Mouse (Mus musculus): ENCODE measurements around the gene Rab21.

The Rab21 gene

GRCm38 (mm10) chr10:115315473-115316171, at the start of gene Rab21:
Gene Rab21 (minus strand): TSS chr10:115315594.
- DNase-seq: peak; percentile 98

DNA sequence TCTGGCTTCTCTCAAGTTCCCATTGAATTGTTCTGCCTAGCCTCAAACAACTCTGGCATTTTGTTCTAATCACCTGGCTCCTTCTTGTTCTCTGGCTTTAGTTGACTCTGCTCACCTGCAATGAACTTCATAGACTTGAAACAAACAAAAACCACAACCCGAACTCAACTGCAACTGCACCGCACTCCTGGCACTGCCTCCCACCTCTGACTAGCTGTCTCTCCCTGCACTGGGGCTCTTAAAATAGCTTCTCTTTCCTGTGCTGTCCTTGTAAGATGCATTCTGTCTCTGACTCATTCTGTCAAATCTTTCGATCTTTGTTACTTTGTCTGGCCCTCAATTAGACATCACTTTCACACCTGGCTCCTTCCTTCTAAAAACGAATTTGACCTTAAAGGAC, 47.8 kb upstream of the Rab21 start:
- DNase-seq: no peak

DNA sequence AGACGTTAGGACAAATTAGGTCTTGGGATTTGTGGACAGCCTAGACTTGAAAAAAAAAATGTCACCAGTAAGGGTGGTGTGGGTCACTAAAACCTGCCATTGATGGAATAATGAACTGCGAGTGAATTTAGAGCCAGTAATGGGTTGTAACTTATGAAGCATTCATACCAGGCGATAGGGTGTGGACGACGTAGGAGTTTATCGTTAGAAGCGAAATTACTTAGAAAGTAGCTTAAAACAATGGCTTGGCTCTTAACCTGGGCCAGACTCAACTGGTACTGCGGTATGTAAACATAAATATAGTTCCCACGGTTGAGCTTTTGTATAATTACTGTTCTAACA, 47.2 kb upstream of the Rab21 start:
- DNase-seq: no peak

- DNase-seq: peak; percentile 97
Observed at GRCm38 (mm10) chr10:115361840-115362622, 46.6 kb upstream of the Rab21 start, which contains the start of gene Tmem19. Gene Tmem19 (minus strand): TSS chr10:115362501.

GRCm38 (mm10) chr10:115359066-115359465, 43.7 kb upstream of the Rab21 start:
- no peak for DNase-seq

- DNase-seq: no peak
Observed at GRCm38 (mm10) chr10:115358216-115358919, 43.0 kb upstream of the Rab21 start.

DNA sequence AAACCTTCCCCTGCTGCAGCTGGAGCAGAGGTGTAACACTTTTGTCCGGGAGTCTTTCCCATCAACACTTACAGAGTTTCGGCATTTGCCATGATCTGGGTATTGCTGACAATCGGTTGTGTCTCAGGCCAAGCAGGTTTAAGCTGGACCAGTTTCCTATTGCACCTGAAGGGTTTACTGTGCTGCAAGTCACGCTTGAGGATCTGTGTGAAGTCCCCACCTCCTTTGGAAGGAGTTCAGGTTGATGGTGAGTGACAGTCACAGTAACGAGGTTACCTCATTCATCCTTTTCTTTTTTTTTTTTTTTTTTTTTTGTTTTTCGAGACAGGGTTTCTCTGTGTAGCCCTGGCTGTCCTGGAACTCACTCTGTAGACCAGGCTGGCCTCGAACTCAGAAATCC, 40.7 kb upstream of the Rab21 start:
- no peak for DNase-seq

- no peak for DNase-seq
Observed at GRCm38 (mm10) chr10:115355016-115355415, 39.6 kb upstream of the Rab21 start.

GRCm38 (mm10) chr10:115354553-115354952, 39.2 kb upstream of the Rab21 start:
- no peak for DNase-seq

DNA sequence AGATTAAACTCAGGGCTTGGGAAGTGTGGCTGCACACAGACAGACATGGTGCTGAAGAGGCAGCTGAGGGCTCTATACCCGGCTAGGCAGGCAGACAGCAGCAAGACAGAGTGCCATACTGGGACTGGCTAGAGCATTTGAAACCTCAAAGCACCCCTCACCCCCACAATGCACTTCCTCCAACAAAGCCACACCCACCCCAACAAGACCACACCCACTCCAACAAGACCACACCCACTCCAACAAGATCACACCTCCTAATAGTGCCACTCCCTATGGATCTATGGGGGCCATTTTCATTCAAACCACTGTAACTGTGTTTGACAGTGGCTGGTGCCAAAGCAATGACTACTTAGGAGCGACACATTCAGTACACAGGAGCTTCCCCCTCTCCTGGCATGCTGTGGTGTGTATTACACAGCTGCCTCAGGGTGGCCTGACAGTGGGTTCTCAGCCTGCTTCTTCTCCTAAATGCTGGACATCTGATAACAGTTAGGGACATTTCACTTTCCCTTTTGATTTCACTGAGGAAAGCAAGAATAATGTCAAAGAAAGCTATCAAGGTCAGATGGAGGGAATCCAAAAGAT, 35.5 kb upstream of the Rab21 start:
- DNase-seq: no peak

GRCm38 (mm10) chr10:115349509-115349908, 34.1 kb upstream of the Rab21 start:
- DNase-seq: no peak

- DNase-seq: no peak
Observed at GRCm38 (mm10) chr10:115349029-115349428, 33.6 kb upstream of the Rab21 start.

DNA sequence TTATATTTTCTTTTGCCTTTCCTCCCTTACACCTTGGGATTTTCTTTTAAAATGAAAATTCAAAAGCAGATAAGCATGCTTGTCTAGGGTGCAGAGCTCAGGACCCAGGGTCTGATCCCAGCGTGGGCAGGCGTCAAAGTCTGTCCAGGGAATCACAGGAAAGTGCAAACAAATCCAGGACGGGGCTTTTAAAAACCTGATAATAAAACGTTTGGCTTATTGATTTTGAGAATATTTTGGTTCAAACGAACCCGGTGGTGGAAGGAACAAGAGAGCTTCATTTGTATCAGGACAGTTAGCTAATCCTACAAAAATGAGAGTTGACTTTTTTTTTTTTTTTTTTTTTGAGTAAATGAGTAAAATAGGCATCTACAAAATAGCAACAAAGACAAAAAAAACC, 32.7 kb upstream of the Rab21 start:
- no peak for DNase-seq

DNA sequence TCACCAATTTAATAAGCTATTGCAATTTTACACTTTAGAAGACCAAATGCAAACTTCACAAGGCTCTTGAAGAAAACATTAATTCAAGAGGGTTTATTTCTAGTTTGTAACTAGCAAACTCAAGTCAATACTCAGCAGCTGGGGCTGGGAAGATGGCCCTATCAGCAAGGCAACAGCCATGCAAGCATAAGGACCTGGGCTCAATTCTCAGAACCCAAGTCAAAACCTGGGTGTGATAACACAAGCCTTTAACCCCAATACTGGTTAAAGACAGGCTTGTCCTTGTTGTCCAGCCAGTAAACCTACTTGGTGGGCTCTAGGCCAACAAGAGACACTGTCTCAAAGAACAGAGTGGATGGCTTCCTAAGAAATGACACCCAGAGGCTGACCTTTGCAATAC, 31.1 kb upstream of the Rab21 start:
- no peak for DNase-seq

DNA sequence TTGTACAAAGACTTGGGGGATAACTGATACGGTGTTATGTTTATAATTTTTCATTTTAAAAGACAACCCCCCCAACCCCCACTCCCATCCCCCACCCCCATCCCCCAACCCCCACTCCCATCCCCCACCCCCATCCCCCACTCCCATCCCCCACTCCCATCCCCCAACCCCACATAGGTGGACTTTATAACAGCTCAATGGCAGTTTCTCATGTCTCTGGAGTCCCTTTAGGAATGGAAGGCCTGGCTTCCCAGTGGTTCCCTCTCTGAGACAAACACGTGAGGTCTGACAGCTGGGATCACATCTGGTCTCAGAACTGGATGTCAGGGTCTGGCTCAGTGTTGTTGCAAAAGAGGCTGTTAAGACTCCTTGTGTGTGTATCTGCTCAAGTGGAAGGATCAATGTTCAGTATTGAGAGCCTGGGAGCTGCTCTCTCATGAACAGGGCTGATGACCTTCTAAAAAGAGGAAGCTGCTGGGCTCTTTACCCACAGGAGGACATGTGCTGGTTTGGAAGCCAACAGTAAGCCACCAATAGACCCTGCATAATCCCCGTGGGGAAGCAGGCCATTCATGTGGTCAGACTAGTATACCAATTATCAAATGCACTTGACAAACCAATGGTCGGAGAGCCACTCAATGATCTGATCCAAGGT, 27.5 kb upstream of the Rab21 start:
- no peak for DNase-seq

DNA sequence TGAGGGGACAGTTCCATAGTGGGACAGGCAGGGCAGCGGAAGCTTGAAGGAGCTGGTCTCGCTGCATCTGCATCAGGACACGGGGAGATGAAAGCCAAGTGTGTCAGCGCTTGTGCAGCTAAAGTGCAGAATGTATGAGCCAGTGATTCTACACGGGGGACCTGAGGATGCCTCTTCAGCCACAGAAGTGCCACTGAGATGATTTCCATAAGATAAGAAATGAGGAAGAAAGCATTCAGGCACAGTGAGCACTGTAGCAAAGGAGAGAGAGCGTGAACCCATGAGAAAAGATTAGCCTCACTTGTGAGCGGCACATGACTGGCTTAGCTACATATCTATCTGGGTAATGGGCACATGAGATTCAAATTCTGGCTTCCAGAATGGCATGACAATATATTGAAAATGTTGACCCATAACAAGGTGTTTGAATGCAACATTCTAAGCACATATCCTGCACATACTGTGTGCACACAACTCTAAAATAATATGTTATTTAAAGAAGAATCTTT, 24.5 kb upstream of the Rab21 start:
- no peak for DNase-seq

DNA sequence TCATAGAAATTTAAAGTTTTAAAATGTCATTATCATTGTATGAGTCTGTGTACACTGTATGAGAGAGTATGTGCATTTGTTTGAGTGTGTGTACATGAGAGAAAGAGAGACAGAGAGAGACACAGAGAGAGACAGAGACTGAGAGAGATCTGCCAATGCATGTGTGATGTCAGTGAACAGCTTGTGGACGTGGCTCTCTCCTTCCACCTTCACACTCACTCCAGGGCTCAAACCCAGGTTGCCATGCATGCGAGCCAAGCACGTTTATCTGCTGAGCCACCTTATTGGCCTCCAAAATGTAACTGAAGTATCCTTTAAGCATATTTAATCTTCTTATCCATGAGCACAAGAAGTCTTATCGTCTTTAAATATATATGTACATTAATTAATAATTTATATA, 21.5 kb upstream of the Rab21 start:
- DNase-seq: no peak

GRCm38 (mm10) chr10:115333528-115333927, 18.1 kb upstream of the Rab21 start:
- no peak for DNase-seq

GRCm38 (mm10) chr10:115332997-115333396, 17.6 kb upstream of the Rab21 start:
- DNase-seq: no peak

GRCm38 (mm10) chr10:115332420-115332952, 17.1 kb upstream of the Rab21 start:
- DNase-seq: no peak

- DNase-seq: no peak
Observed at GRCm38 (mm10) chr10:115329010-115329530, 13.7 kb upstream of the Rab21 start.

GRCm38 (mm10) chr10:115328514-115328913, 13.1 kb upstream of the Rab21 start:
- no peak for DNase-seq
